Comparison of ENCODE assay signal across 8 mouse cellular contexts in the genomic region with DNA sequence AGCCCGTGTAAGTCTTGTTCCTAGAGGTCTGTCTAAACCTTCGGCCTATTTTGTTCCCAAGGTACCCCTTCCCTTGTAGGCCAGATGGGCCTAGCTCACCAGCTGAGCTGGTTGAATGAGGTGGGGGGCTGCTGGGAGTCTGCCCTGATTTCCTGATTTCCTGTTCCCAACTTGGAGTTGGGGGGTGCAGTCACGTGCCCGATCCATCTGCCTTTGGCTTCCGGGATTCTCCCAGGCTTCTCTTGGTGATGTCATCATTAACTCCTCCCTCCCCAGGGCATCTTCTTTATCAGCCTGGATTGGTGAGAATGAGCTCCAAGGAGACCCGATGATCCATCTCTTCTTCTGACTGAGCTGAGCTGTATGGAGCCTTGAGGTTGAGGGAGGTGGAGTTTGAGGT. TPM values are rescaled to one million over a fixed set of nuclear protein-coding genes. Genes with fewer than 3 reads are reported as not detected.
DNase-seq lines count a peak whose midpoint lies in the region; ATAC-seq and TF ChIP-seq lines count a peak whose summit lies in the region.

No protein-coding gene starts in this region.

- peak; percentile 27; the same call in 1 of the 2 replicates for TF ChIP-seq POLR2A in lung, adult 2 months (IDR thresholded peaks at IDR 0.05; ENCODE audit: borderline replicate concordance, extremely low read depth, low read depth, low read length)

- DNase-seq in thymus, postnatal 4 days, result peak; percentile 6
- DNase-seq in thymus, postnatal 10 days (ENCODE audit: low spot score in 2 of 2), result no peak
- peak; percentile 73 to 77 for DNase-seq in heart, postnatal 10 days
- DNase-seq in layer of hippocampus, adult 11-12 months (ENCODE audit: low spot score), result peak; percentile 81
- no peak for DNase-seq in lung, adult 2 months
- peak; percentile 84 for DNase-seq in right cerebral cortex, adult 2 months (ENCODE audit: low spot score in 2 of 2)
- DNase-seq in ovary, postnatal 14 days (ENCODE audit: low spot score), result no peak

- no peak for ATAC-seq in forebrain, embryonic 12.5 days (ENCODE audit: low FRiP score)

- 44% methylated on average over 6 of the region's 6 CpGs for WGBS in forebrain, embryonic 12.5 days
- 33% methylated on average over 6 of the region's 6 CpGs for WGBS in lung, adult 2 months

- H3K4me3 ChIP-seq in forebrain, embryonic 12.5 days (replicated peaks), result peak overlapping the region; percentile 93; the same call in 1 of the 2 replicates
- H3K4me3 ChIP-seq in lung, adult 2 months (replicated peaks; ENCODE audit: extremely low read depth, low read depth, low read length), result peak overlapping the region; percentile 19

- H3K27ac ChIP-seq in forebrain, embryonic 12.5 days, result no peak overlapping the region

- intact Hi-C loops in heart, postnatal 10 days (cut with DNase I), result no loop called here

- no peaks in the 10 kb centered on the region for H3K9me3 ChIP-seq in forebrain, embryonic 12.5 days

- H3K9ac ChIP-seq in forebrain, embryonic 12.5 days, result peak overlapping the region; percentile 92; the same call in 1 of the 2 replicates

- H3K4me1 ChIP-seq in forebrain, embryonic 12.5 days, result peaks cover 46% of the 10 kb centered on the region
- peaks cover 21% of the 10 kb centered on the region for H3K4me1 ChIP-seq in lung, adult 2 months (ENCODE audit: control insufficient read depth, insufficient read depth, low read length)

- H3K27me3 ChIP-seq in forebrain, embryonic 12.5 days, result no peaks in the 10 kb centered on the region

- peak overlapping the region; percentile 99 for H3K4me2 ChIP-seq in forebrain, embryonic 12.5 days

- H3K36me3 ChIP-seq in forebrain, embryonic 12.5 days (replicated peaks), result peaks cover 40% of the 10 kb centered on the region

- TF ChIP-seq CTCF in lung, adult 2 months (IDR thresholded peaks at IDR 0.05; ENCODE audit: insufficient read depth, low read length), result no peak

RNA-seq across cellular contexts. Expression of a gene that starts 3.6 kb away (rescaled TPM):
- 47.9 and 57.2 TPM in 2 replicates for polyA plus RNA-seq in forebrain, embryonic 12.5 days (2016; fragmentation: Nextera tagmentation; extraction: Ambion mirVana)
- total RNA-seq in heart, postnatal 10 days (2021), result 10 to 100 TPM; 20.3 to 21.7 TPM
- polyA plus RNA-seq in lung, adult 2 months (2012; rRNA removed), result 48.3 and 50.7 TPM in 2 replicates

RNA-seq across cellular contexts. Expression of a gene that starts 3.6 kb away (rescaled TPM):
- polyA plus RNA-seq in forebrain, embryonic 12.5 days (2016; fragmentation: Nextera tagmentation; extraction: Ambion mirVana), result 44.6 and 48.8 TPM in 2 replicates
- 10 to 100 TPM; 18.1 to 19.1 TPM for total RNA-seq in heart, postnatal 10 days (2021)
- polyA plus RNA-seq in lung, adult 2 months (2012; rRNA removed), result 82.2 and 88.0 TPM in 2 replicates

RNA-seq across cellular contexts. Expression of a gene that starts 25.9 kb away (rescaled TPM):
- polyA plus RNA-seq in forebrain, embryonic 12.5 days (2016; fragmentation: Nextera tagmentation; extraction: Ambion mirVana), result 92.2 and 94.1 TPM in 2 replicates
- total RNA-seq in heart, postnatal 10 days (2021), result 10 to 100 TPM; 16.6 to 20.9 TPM
- polyA plus RNA-seq in lung, adult 2 months (2012; rRNA removed), result 26.7 and 27.3 TPM in 2 replicates

RNA-seq across cellular contexts. Expression of a gene that starts 26.0 kb away (rescaled TPM):
- 17.9 and 23.4 TPM in 2 replicates for polyA plus RNA-seq in forebrain, embryonic 12.5 days (2016; fragmentation: Nextera tagmentation; extraction: Ambion mirVana)
- 10 to 100 TPM in 1 of 2 experiments, 1 to 10 TPM in 1; 7.9 to 10.6 TPM for total RNA-seq in heart, postnatal 10 days (2021)
- 30.3 and 33.3 TPM in 2 replicates for polyA plus RNA-seq in lung, adult 2 months (2012; rRNA removed)

RNA-seq across cellular contexts. Expression of a gene that starts 32.1 kb away (rescaled TPM):
- polyA plus RNA-seq in forebrain, embryonic 12.5 days (2016; fragmentation: Nextera tagmentation; extraction: Ambion mirVana), result 0.51 and 0.61 TPM in 2 replicates
- under 1 TPM; 0.20 to 0.34 TPM for total RNA-seq in heart, postnatal 10 days (2021)
- polyA plus RNA-seq in lung, adult 2 months (2012; rRNA removed), result 1.6 TPM in 2 replicates

Comparison
In these comparisons a context has a peak if more than half of its experiments do, and no peak if none do; other contexts are left out.
1. DNase-seq: peak in thymus, postnatal 4 days (single experiment), heart, postnatal 10 days (2 of 2), layer of hippocampus, adult 11-12 months (single experiment) and right cerebral cortex, adult 2 months (2 of 2); none in thymus, postnatal 10 days (0 of 2), lung, adult 2 months (single experiment) and ovary, postnatal 14 days (single experiment).